In the genomic region with DNA sequence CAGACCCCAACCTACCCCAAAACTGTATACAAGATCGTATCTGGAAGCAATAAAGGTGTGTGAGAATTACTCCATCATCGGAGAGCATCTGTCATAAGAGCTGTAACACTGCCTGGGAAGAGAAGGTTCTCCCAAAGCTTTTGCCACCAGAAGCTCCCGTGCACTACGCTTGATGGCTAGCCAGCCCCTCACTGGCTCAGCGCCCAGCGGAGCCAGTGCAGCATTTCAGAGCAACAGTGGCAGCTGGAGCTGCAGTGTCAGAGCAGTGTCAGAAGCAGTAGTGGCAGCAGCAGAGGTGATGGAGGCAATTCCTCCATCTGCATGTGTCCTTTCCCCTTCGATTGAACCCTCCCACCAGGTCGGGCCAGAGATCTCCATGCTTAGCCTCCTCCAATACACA, we compare ENCODE assay signal across 28 mouse cellular contexts.
DNase-seq lines count a peak whose midpoint lies in the region; ATAC-seq and TF ChIP-seq lines count a peak whose summit lies in the region.
"Had no signal": no experiment of that assay in that cellular context is flagged by ENCODE, and none has a peak within 500 bp of the region (broad histone marks: within the 10 kb centered on the region; RNA-seq: fewer than 3 reads in every experiment).

No protein-coding gene starts in this region.

- no peak overlapping the region for H3K4me3 ChIP-seq in midbrain, embryonic 14.5 days (replicated peaks; ENCODE audit: low read depth, low read length)
- H3K4me3 ChIP-seq in midbrain, embryonic 11.5 days (ENCODE audit: low read depth, low read length), result no peak overlapping the region
- H3K4me3 ChIP-seq: embryonic facial prominence, embryonic 13.5 days; erythroblast, embryonic 14.5 days; forebrain, embryonic 12.5 days; heart, embryonic 10.5 days; heart, embryonic 15.5 days; limb, embryonic 15.5 days; liver, embryonic 13.5 days; midbrain, embryonic 13.5 days; stomach, embryonic 15.5 days had no signal

- no peak overlapping the region for H3K4me2 ChIP-seq in midbrain, embryonic 14.5 days (ENCODE audit: low read length)
- H3K4me2 ChIP-seq in midbrain, embryonic 11.5 days, result no peak overlapping the region
- H3K4me2 ChIP-seq: embryonic facial prominence, embryonic 13.5 days; forebrain, embryonic 12.5 days; heart, embryonic 15.5 days; limb, embryonic 15.5 days; liver, embryonic 13.5 days; midbrain, embryonic 13.5 days; stomach, embryonic 15.5 days had no signal

- H3K4me1 ChIP-seq in midbrain, embryonic 14.5 days (ENCODE audit: control insufficient read depth, insufficient read depth, low read length), result no peaks in the 10 kb centered on the region
- no peaks in the 10 kb centered on the region for H3K4me1 ChIP-seq in midbrain, embryonic 11.5 days (ENCODE audit: control insufficient read depth, insufficient read depth, low read length)
- H3K4me1 ChIP-seq: embryonic facial prominence, embryonic 13.5 days; forebrain, embryonic 12.5 days; heart, embryonic 10.5 days; heart, embryonic 15.5 days; liver, embryonic 13.5 days; midbrain, embryonic 13.5 days; stomach, embryonic 15.5 days had no signal

- TF ChIP-seq CTCF in brain, embryonic 14.5 days (IDR thresholded peaks at IDR 0.05; ENCODE audit: borderline replicate concordance, extremely low read depth, insufficient read depth, insufficient read length), result no peak

- TF ChIP-seq POLR2A in brain, embryonic 14.5 days (IDR thresholded peaks at IDR 0.05; ENCODE audit: borderline replicate concordance, extremely low read depth, insufficient read depth, insufficient read length, poor library complexity, severe bottlenecking), result no peak

- H3K27me3 ChIP-seq in midbrain, embryonic 14.5 days (ENCODE audit: control insufficient read depth, insufficient read depth, low read length), result no peaks in the 10 kb centered on the region
- H3K27me3 ChIP-seq in midbrain, embryonic 11.5 days (ENCODE audit: control insufficient read depth, insufficient read depth, low read length), result no peaks in the 10 kb centered on the region
- H3K27me3 ChIP-seq: embryonic facial prominence, embryonic 13.5 days; forebrain, embryonic 12.5 days; heart, embryonic 15.5 days; limb, embryonic 15.5 days; liver, embryonic 13.5 days; midbrain, embryonic 13.5 days; Patski; stomach, embryonic 15.5 days had no signal

- H3K9ac ChIP-seq in midbrain, embryonic 14.5 days (replicated peaks; ENCODE audit: low read length), result no peak overlapping the region
- H3K9ac ChIP-seq in midbrain, embryonic 11.5 days (ENCODE audit: low read length), result no peak overlapping the region
- H3K9ac ChIP-seq: embryonic facial prominence, embryonic 13.5 days; forebrain, embryonic 12.5 days; heart, embryonic 15.5 days; limb, embryonic 15.5 days; liver, embryonic 13.5 days; midbrain, embryonic 13.5 days; stomach, embryonic 15.5 days had no signal

- 86% methylated on average over 8 of the region's 8 CpGs for WGBS in midbrain, embryonic 14.5 days
- WGBS in midbrain, embryonic 11.5 days, result 86% methylated on average over 8 of the region's 8 CpGs

- H3K9me3 ChIP-seq in midbrain, embryonic 14.5 days (ENCODE audit: control insufficient read depth, low read length), result no peaks in the 10 kb centered on the region
- H3K9me3 ChIP-seq in midbrain, embryonic 11.5 days (ENCODE audit: control insufficient read depth, low read length), result no peaks in the 10 kb centered on the region
- H3K9me3 ChIP-seq: embryonic facial prominence, embryonic 13.5 days; forebrain, embryonic 12.5 days; heart, embryonic 10.5 days; heart, embryonic 15.5 days; limb, embryonic 15.5 days; liver, embryonic 13.5 days; midbrain, embryonic 13.5 days; stomach, embryonic 15.5 days had no signal

- H3K36me3 ChIP-seq in midbrain, embryonic 14.5 days (ENCODE audit: control insufficient read depth, insufficient read depth, low read length), result no peaks in the 10 kb centered on the region
- no peaks in the 10 kb centered on the region for H3K36me3 ChIP-seq in midbrain, embryonic 11.5 days (ENCODE audit: control insufficient read depth, insufficient read depth, low read length)
- H3K36me3 ChIP-seq: embryonic facial prominence, embryonic 13.5 days; forebrain, embryonic 12.5 days; heart, embryonic 10.5 days; heart, embryonic 15.5 days; limb, embryonic 15.5 days; liver, embryonic 13.5 days; midbrain, embryonic 13.5 days; stomach, embryonic 15.5 days had no signal

- H3K27ac ChIP-seq in midbrain, embryonic 14.5 days (replicated peaks; ENCODE audit: low read depth, low read length), result no peak overlapping the region
- no peak overlapping the region for H3K27ac ChIP-seq in midbrain, embryonic 11.5 days (ENCODE audit: low read depth, low read length)
- H3K27ac ChIP-seq: embryonic facial prominence, embryonic 13.5 days; forebrain, embryonic 12.5 days; heart, embryonic 10.5 days; heart, embryonic 15.5 days; limb, embryonic 15.5 days; liver, embryonic 13.5 days; midbrain, embryonic 13.5 days; stomach, embryonic 15.5 days had no signal

- ATAC-seq in midbrain, embryonic 14.5 days (ENCODE audit: low FRiP score, low TSS enrichment), result no peak
- no peak for ATAC-seq in midbrain, embryonic 11.5 days (ENCODE audit: low FRiP score)
- ATAC-seq: intestine, embryonic 16.5 days; midbrain, embryonic 13.5 days; Patski had no signal

- peak; percentile 18 to 26 for DNase-seq in cerebellum, postnatal 4 days (ENCODE audit: low spot score in 2 of 2)
- no peak for DNase-seq in cerebellum, postnatal 36 days
- DNase-seq in layer of hippocampus, postnatal 10 days (ENCODE audit: low spot score in 2 of 2), result peak; percentile 10 to 24
- DNase-seq in layer of hippocampus, adult 11-12 months (ENCODE audit: low spot score), result no peak
- DNase-seq in midbrain, embryonic 14.5 days, result peak; percentile 19
- no peak for DNase-seq in midbrain, embryonic 11.5 days (ENCODE audit: low spot score, missing footprints)
- DNase-seq in brain, embryonic 14.5 days (ENCODE audit: low read depth), result peak; percentile 50
- DNase-seq: adrenal gland, postnatal 10 days; cerebellum, adult 11-12 months; cerebellum, adult 9-11 months; embryo, embryonic 11 days; gastrocnemius, postnatal 25 days; heart, adult 11 months; kidney, adult 9 months; kidney, postnatal 10 days; layer of hippocampus, adult 9-11 months; liver, embryonic 13.5 days; lung, adult 18-20 months had no signal

Comparison
In these comparisons a context has a peak if more than half of its experiments do, and no peak if none do; other contexts are left out.
1. DNase-seq: peak in cerebellum, postnatal 4 days (2 of 2), layer of hippocampus, postnatal 10 days (2 of 2), midbrain, embryonic 14.5 days (single experiment) and brain, embryonic 14.5 days (single experiment); none in cerebellum, postnatal 36 days (0 of 2), layer of hippocampus, adult 11-12 months (single experiment) and midbrain, embryonic 11.5 days (single experiment).